Mouse (Mus musculus): ENCODE results near the gene Cpsf4. TPM values are rescaled to one million over a fixed set of nuclear protein-coding genes. Genes with fewer than 3 reads are reported as not detected.
A peak's percentile ranks its signal among the peaks of the same experiment; 100 is the strongest.
"Not testable (repeated sequence)": the region's sequence is repeated elsewhere in the genome, so short reads cannot be mapped to it uniquely, and the experiment has no call there.

The Cpsf4 gene
- polyA plus RNA-seq, 1 experiment from 2014 or later: 19.1 TPM

GRCm38 (mm10) chr5:145226453-145226852 lies 59.4 kb downstream of the Cpsf4 start:
- ATAC-seq (ENCODE audit: low FRiP score, low TSS enrichment): no peak

DNA sequence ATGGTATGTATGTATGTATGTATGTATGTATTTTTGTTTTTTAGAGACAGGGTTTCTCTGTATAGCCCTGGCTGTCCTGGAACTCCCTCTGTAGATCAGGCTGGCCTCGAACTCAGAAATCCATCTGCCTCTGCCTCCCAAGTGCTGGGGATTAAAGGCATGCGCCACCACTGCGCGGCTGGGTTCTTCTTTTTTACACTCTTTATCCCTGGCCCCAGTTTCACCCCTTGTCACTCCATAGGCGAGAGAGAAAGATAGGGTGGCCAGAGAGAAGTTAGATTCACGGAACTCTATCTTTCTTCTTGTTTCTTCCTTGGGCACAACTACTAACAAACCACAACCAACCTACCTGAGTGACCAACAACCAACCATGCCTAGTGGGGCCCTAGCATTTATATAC lies 62.3 kb downstream of the Cpsf4 start:
- H3K27ac ChIP-seq (replicated peaks); H3K36me3 ChIP-seq (ENCODE audit: control insufficient read depth, insufficient read depth, low read length); H3K9ac ChIP-seq (ENCODE audit: low read length); H3K4me2 ChIP-seq (replicated peaks; ENCODE audit: low read depth); ATAC-seq (ENCODE audit: low FRiP score, low TSS enrichment); H3K4me1 ChIP-seq (replicated peaks; ENCODE audit: control insufficient read depth, insufficient read depth); H3K9me3 ChIP-seq (ENCODE audit: control insufficient read depth, low read length); H3K27me3 ChIP-seq (ENCODE audit: control insufficient read depth, insufficient read depth, low read length); H3K4me3 ChIP-seq (ENCODE audit: low read depth, low read length): not testable (repeated sequence)
- WGBS: 85% methylated on average over 6 of the region's 6 CpGs
- DNase-seq (ENCODE audit: low spot score): peak; percentile 6

More at GRCm38 (mm10) chr5:145226453-145226852, 59.4 kb downstream of the Cpsf4 start:
- no peak overlapping the region for H3K4me3 ChIP-seq (ENCODE audit: low read depth, low read length)
- peaks cover 2% of the 10 kb centered on the region; the same call in 1 of the 2 replicates for H3K4me1 ChIP-seq (replicated peaks; ENCODE audit: control insufficient read depth, insufficient read depth)
- H3K27me3 ChIP-seq (ENCODE audit: control insufficient read depth, insufficient read depth, low read length): no peaks in the 10 kb centered on the region
- H3K36me3 ChIP-seq (ENCODE audit: control insufficient read depth, insufficient read depth, low read length): peaks cover 5% of the 10 kb centered on the region; the same call in 1 of the 2 replicates
- H3K9me3 ChIP-seq (ENCODE audit: control insufficient read depth, low read length): no peaks in the 10 kb centered on the region
- no peak overlapping the region for H3K4me2 ChIP-seq (replicated peaks; ENCODE audit: low read depth)
- DNase-seq (ENCODE audit: low spot score): no peak
- H3K9ac ChIP-seq (ENCODE audit: low read length): no peak overlapping the region
- H3K27ac ChIP-seq (replicated peaks): no peak overlapping the region
- WGBS: 54% methylated on average over 2 of the region's 2 CpGs
- TF ChIP-seq CTCF (IDR thresholded peaks at IDR 0.05; ENCODE audit: low read depth): no peak

GRCm38 (mm10) chr5:145230641-145231040 lies 63.6 kb downstream of the Cpsf4 start:
- no peaks in the 10 kb centered on the region for H3K27me3 ChIP-seq (ENCODE audit: control insufficient read depth, insufficient read depth, low read length)
- H3K4me3 ChIP-seq (ENCODE audit: low read depth, low read length): no peak overlapping the region
- H3K4me1 ChIP-seq (replicated peaks; ENCODE audit: control insufficient read depth, insufficient read depth): peaks cover 2% of the 10 kb centered on the region; the same call in 1 of the 2 replicates
- no peak overlapping the region; the same call in 1 of the 2 replicates for H3K9ac ChIP-seq (ENCODE audit: low read length)
- TF ChIP-seq CTCF (IDR thresholded peaks at IDR 0.05; ENCODE audit: low read depth): no peak
- no peak for TF ChIP-seq EP300 (optimal IDR thresholded peaks at IDR 0.05)
- H3K36me3 ChIP-seq (ENCODE audit: control insufficient read depth, insufficient read depth, low read length): peaks cover 8% of the 10 kb centered on the region
- no peaks in the 10 kb centered on the region for H3K9me3 ChIP-seq (ENCODE audit: control insufficient read depth, low read length)
- 79% methylated on average over 4 of the region's 4 CpGs for WGBS
- peak overlapping the region; percentile 69 for H3K4me2 ChIP-seq (replicated peaks; ENCODE audit: low read depth)
- DNase-seq (ENCODE audit: low spot score) (peak; percentile 8), ATAC-seq (ENCODE audit: low FRiP score, low TSS enrichment) (no peak)
- peak overlapping the region; percentile 93; the same call in 1 of the 2 replicates for H3K27ac ChIP-seq (replicated peaks)

DNA sequence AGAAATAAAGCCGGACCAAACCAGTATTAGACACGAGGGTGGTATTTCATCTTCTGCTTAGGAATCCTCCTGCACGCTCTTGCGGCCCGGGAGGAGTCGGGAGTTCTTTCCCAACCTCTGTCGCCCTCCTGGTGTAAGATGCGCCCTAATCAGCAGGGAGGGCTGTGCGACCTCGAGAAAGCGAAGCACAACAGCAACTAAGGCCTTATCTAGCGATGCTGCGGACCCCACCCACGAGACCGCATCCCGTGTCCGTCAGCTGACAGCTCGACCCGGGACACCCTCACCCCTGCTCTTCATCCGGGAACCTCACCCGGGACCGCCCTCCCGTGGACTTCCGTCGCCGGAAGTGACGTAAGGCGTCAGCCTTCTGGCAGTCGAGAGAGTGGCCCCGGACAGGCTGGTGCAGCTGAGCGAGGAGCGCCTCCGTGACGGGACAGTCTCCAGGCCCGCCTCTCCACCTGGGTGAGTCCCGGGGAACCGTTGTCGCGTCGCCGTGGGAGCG lies 64.4 kb downstream of the Cpsf4 start, which contains the start of gene Zfp655:
Gene Zfp655, plus strand, starts transcription at position 349 of the 505 bp plus-strand sequence.
- under 1% methylated on average over 40 of the region's 42 CpGs for WGBS

More for the DNA sequence above, 64.4 kb downstream of the Cpsf4 start, which contains the start of gene Zfp655:
- H3K4me2 ChIP-seq (replicated peaks; ENCODE audit: low read depth): peak within 1 kb of the TSS; percentile 69
- peak within 1 kb of the TSS; percentile 93 for H3K27ac ChIP-seq (replicated peaks)
- peak; percentile 98 for DNase-seq (ENCODE audit: low spot score)
- H3K36me3 ChIP-seq (ENCODE audit: control insufficient read depth, insufficient read depth, low read length): peaks cover 8% of the 10 kb centered on the region
- peak; percentile 1; the same call in 1 of the 2 replicates for TF ChIP-seq CTCF (IDR thresholded peaks at IDR 0.05; ENCODE audit: low read depth)
- peak; percentile 6 for TF ChIP-seq EP300 (optimal IDR thresholded peaks at IDR 0.05)
- peak; percentile 99 for ATAC-seq (ENCODE audit: low FRiP score, low TSS enrichment)
- no peaks in the 10 kb centered on the region for H3K9me3 ChIP-seq (ENCODE audit: control insufficient read depth, low read length)
- H3K4me1 ChIP-seq (replicated peaks; ENCODE audit: control insufficient read depth, insufficient read depth): peaks cover 2% of the 10 kb centered on the region; the same call in 1 of the 2 replicates
- H3K27me3 ChIP-seq (ENCODE audit: control insufficient read depth, insufficient read depth, low read length): no peaks in the 10 kb centered on the region
- H3K4me3 ChIP-seq (ENCODE audit: low read depth, low read length): peak within 1 kb of the TSS; percentile 99
- H3K9ac ChIP-seq (ENCODE audit: low read length): peak within 1 kb of the TSS; percentile 94

Other genes starting within 250 kb of the Cpsf4 start
- gene Smurf1, start 201.4 kb upstream of the Cpsf4 start, polyA plus RNA-seq (2015; fragmentation: Nextera tagmentation; extraction: Ambion mirVana): 11.2 and 11.6 TPM in 2 replicates
- gene Gm4871, start 134.5 kb upstream of the Cpsf4 start, polyA plus RNA-seq (2015; fragmentation: Nextera tagmentation; extraction: Ambion mirVana): not detected in 2 replicates
- gene 1700018F24Rik, start 124.2 kb upstream of the Cpsf4 start, polyA plus RNA-seq (2015; fragmentation: Nextera tagmentation; extraction: Ambion mirVana): not detected in 2 replicates
- 142 and 145 TPM in 2 replicates for gene Arpc1a, start 83.4 kb upstream of the Cpsf4 start, polyA plus RNA-seq (2015; fragmentation: Nextera tagmentation; extraction: Ambion mirVana)
- gene Kpna7, start 83.2 kb upstream of the Cpsf4 start, polyA plus RNA-seq (2015; fragmentation: Nextera tagmentation; extraction: Ambion mirVana): 0.10 and 0.17 TPM in 2 replicates
- 283 and 304 TPM in 2 replicates for gene Arpc1b, start 53.0 kb upstream of the Cpsf4 start, polyA plus RNA-seq (2015; fragmentation: Nextera tagmentation; extraction: Ambion mirVana)
- 51.1 and 62.0 TPM in 2 replicates for gene Pdap1, start 27.0 kb upstream of the Cpsf4 start, polyA plus RNA-seq (2015; fragmentation: Nextera tagmentation; extraction: Ambion mirVana)
- gene Bud31, start 26.9 kb upstream of the Cpsf4 start, polyA plus RNA-seq (2015; fragmentation: Nextera tagmentation; extraction: Ambion mirVana): 128 and 129 TPM in 2 replicates
- gene Ptcd1, start 105 bp upstream of the Cpsf4 start, polyA plus RNA-seq (2015; fragmentation: Nextera tagmentation; extraction: Ambion mirVana): 8.3 and 9.1 TPM in 2 replicates
- gene Atp5j2, start 24.8 kb downstream of the Cpsf4 start, polyA plus RNA-seq (2015; fragmentation: Nextera tagmentation; extraction: Ambion mirVana): 602 and 646 TPM in 2 replicates
- gene Zkscan14, start 34.7 kb downstream of the Cpsf4 start, polyA plus RNA-seq (2015; fragmentation: Nextera tagmentation; extraction: Ambion mirVana): 9.1 and 9.8 TPM in 2 replicates
- 4.6 and 5.0 TPM in 2 replicates for gene Zkscan5, start 37.3 kb downstream of the Cpsf4 start, polyA plus RNA-seq (2015; fragmentation: Nextera tagmentation; extraction: Ambion mirVana)
- gene Zfp655, start 64.5 kb downstream of the Cpsf4 start, polyA plus RNA-seq (2015; fragmentation: Nextera tagmentation; extraction: Ambion mirVana): 19.1 and 21.0 TPM in 2 replicates
- gene Zscan25, start 113.3 kb downstream of the Cpsf4 start, polyA plus RNA-seq (2015; fragmentation: Nextera tagmentation; extraction: Ambion mirVana): 0.30 and 0.45 TPM in 2 replicates
- gene Cyp3a57, start 178.1 kb downstream of the Cpsf4 start, polyA plus RNA-seq (2015; fragmentation: Nextera tagmentation; extraction: Ambion mirVana): 0.06 TPM in 2 replicates

Measured in stomach, postnatal 0 days (tissue).